Mouse (Mus musculus): ENCODE data around the gene Spi1.

Gene Spi1

DNA sequence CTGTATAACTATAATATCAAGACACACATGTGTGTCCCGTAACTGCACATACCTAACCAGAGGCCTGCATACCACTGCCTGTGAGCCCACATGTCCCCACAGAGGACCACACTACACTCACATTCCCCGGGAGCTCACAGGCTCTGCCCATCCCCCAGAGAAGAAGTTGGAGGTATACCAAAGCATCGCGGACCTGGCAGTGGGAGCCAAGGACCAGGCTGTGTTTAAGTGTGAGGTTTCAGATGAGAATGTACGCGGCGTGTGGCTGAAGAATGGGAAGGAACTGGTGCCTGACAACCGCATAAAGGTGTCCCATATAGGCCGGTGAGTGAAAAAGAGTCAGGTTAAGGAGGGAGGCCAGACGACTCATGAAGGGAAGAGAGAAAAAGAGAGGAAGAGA lies 42.9 kb downstream of the Spi1 start:
- DNase-seq (ENCODE audit: inconsistent ontology term): no peak

DNA sequence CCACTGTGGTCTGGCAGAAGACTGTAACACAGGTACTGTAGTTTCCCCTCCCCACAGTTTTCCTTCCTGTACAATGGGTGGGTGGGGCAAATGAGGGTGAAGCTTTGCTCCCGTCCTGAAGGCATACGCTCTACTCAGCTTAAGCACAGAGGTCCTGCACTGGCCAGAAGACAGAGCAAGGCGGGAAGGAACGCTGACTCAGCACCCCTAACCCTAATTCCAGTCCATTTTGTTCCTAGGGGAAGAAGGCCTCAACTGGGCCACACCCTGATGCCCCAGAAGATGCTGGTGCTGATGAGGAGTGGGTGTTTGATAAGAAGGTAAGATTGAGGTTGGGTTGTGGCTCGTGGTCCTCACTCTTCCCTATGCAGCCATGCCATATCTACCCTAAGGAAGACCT lies 46.6 kb downstream of the Spi1 start:
- DNase-seq (ENCODE audit: inconsistent ontology term): no peak

DNA sequence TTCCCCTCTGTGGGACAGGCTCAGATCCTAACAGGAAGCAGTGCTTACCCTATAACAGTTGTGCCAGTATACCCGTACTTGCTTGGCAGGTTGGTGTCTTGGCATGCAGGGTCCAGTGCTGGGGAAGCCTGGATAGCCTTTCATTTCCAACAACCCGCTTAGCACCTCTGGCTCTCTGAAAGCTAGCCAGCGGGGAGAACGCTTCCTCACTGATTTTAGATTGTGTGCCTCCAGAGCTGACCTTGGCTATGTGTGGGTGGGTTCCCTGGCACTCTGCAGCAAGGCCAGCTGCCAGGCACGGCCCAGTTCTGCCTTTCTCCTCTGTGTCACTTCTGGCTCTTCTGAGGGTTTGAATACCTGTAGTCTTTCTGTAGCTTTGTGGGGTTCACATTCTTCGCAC lies 47.9 kb downstream of the Spi1 start:
- peak; percentile 5 for DNase-seq (ENCODE audit: inconsistent ontology term)

- no peak for DNase-seq (ENCODE audit: inconsistent ontology term)
Measured at GRCm38 (mm10) chr2:91131251-91131650, 49.1 kb downstream of the Spi1 start.

DNA sequence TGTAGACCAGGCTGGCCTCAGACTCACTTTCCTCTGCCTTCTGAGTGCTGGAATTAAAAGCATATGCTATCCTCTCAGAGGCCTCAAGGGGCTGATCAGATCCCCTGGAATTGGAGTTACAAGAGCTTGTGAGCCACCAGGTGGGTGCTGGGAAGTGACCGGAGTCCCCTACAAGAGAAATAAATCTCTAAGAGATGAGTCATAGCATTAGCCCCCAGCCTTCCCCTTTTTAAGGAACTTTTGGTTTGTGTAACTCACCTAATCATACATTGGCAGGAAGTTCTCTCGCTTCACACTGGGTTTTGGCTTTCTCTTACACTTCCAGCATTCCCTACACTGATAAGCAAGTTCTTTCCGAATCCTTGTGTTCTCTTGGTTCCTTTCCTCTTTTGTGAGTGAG lies 49.8 kb downstream of the Spi1 start:
- no peak for DNase-seq (ENCODE audit: inconsistent ontology term)

- no peak for DNase-seq (ENCODE audit: inconsistent ontology term)
Measured at GRCm38 (mm10) chr2:91136513-91137412, 54.6 kb downstream of the Spi1 start.

DNA sequence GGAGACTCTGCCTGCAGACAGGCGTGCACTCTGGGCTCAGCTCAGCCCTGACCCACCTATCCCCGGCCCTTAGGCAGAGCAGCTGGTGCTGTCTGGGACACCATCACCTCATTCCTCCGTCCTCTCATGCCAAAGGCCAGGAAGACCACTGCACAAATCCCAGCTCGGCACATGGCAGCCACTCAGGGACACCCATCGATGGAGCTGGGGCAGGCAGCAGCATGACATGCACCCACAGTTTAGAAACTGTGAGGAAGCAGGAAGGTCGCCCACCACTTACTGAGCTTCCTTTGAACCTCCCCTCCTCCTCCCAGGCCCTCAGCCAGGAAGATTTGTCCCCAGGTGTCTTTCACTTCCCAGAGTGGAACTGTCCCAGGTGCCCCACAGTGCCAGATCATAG lies 55.3 kb downstream of the Spi1 start:
- no peak for DNase-seq (ENCODE audit: inconsistent ontology term)

- no peak for DNase-seq (ENCODE audit: inconsistent ontology term)
Measured at GRCm38 (mm10) chr2:91139311-91139710, 57.1 kb downstream of the Spi1 start.

GRCm38 (mm10) chr2:91139764-91140163 lies 57.6 kb downstream of the Spi1 start:
- DNase-seq (ENCODE audit: inconsistent ontology term): no peak

DNA sequence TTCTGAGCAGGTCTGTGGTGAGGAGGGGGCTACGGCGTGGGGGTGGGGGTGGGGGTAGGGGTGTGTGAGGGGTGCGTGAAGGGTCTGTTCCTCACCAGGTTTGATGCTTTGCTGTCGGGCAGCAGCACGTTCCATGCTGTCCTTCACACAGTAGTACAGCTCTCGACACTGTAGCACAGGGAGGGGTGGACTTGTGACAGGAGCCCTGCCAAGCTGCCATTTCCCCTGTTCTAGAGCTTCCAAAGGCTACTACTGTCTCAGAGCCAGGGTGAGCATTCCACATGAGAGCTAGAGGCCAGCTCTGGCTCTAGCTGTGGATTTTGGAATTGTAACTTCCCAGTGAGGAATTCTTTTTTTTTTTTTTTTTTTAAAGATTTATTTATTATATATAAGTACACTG lies 60.7 kb downstream of the Spi1 start:
- no peak for DNase-seq (ENCODE audit: inconsistent ontology term)

GRCm38 (mm10) chr2:91143401-91143800 lies 61.2 kb downstream of the Spi1 start:
- DNase-seq (ENCODE audit: inconsistent ontology term): no peak

DNA sequence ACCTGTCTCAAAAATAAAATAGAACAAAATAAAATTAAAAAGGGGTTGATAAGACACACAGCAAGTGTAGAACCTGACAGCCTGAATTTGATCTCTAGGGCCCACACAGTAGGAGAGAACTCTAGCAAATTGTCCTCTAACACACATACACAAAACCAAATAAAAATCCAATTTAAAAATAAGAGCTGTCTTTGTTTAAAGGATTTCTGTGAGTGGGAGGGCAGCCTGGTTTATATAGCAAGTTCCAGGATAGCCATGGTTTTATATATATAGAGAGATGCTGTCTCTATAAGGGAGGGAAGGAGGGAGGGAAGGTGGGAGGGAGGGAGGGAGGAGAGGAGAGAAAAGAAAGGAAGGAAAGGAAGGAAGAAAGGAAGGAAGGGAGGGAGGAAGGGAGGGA lies 65.9 kb downstream of the Spi1 start:
- DNase-seq (ENCODE audit: inconsistent ontology term): no peak

GRCm38 (mm10) chr2:91151331-91151730 lies 69.1 kb downstream of the Spi1 start:
- no peak for DNase-seq (ENCODE audit: inconsistent ontology term)

DNA sequence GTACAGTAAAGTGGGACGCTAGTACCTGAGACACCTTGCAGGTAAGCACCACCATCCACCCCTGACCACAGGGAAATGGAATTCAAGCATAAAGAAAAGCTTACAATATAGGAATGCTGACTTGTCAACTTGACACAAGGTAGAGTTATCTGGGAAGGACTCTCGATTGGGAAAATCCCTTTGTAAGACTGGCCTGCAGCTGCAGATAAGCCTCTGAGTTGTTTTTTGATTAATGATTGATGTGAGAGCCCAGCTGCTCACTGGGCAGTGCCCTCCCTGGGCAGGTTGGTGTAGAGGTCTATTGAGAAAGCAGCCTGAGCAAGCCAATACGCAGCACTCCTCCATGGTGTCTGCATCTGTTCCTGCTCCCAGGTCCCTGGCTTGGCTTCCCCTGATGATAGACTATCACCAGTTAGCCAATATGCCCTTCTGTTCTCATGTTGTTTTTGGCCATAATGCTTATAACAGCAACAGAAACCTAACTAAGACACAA lies 70.7 kb downstream of the Spi1 start:
- DNase-seq (ENCODE audit: inconsistent ontology term): no peak

DNA sequence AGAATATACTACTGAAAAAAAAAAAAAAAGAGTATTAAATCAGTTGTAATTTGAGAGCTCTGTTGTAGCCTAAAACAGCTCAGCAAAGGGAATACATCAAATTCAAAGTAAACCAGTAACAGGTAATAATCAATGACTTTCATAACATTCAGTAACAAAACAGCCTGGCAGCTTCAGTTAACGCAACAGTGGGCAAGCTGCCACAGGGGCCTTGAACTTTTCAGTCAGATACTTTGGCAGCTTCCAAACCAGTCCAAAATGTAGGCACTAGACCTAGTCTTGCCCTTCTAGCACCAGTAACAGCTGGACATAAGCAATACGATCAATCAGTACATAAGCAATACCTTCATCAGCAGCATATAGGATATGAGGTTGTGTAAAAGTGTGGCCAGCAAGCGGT lies 71.9 kb downstream of the Spi1 start:
- DNase-seq (ENCODE audit: inconsistent ontology term): no peak

GRCm38 (mm10) chr2:91157002-91157752 lies 75.0 kb downstream of the Spi1 start:
- DNase-seq (ENCODE audit: inconsistent ontology term): no peak

DNA sequence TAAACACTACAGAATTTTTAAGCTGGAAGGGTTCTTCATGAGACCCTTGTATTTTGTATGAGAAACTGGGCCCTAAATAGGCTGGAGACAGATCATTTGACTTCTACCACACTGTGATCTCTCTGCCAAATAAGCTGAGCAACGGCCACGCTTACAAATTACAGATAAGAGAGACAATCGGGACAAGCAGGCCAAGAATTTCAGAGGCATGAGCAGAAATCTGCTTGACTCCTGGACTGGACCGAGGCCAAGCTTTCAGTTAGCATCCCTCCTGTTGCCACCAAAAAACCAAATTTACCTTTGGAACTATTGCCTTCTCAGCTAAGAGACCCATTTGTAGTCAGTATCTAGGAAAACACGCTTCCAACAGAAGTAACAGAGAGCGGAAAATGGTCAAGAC lies 78.4 kb downstream of the Spi1 start:
- DNase-seq (ENCODE audit: inconsistent ontology term): no peak

- DNase-seq (ENCODE audit: inconsistent ontology term): no peak
Measured at GRCm38 (mm10) chr2:91162952-91163351, 80.8 kb downstream of the Spi1 start.

DNA sequence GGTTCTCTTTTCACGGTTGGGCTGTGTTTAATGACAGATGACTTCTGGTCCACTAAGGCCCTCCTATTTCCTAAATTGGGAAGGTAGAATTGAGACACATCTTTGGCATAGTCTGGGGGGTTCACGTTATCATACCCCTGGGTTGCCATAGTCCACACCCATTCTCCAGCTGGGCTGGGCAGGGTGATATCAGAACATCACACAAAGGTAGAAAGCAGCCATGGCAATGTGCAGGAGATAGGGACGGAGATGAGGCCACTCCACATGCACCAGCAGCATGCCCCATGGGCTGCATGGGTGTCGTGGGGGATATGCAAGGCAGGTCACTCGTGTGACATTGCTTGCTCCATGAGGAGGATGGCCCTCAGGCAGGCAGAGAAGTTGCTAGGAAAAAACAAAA lies 81.3 kb downstream of the Spi1 start:
- DNase-seq (ENCODE audit: inconsistent ontology term): no peak

DNA sequence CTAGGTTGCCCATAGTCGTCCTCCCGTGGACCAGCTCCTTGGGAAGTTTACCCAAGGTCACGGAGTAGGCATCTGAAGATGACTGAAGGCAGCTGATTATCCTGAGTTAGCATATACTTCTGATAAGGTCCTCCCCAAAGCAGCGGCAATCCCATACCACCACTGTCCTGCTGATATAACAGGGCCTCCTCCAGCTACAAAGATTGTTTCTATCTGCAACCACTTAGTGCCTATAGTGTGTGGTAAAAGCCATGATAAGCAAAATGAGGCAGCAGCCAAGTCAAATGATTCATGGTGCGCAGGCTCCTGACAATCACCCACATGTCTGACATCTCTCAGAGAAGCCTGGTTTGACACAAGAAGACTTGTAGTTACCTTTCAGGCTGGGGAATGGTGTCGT lies 82.8 kb downstream of the Spi1 start:
- no peak for DNase-seq (ENCODE audit: inconsistent ontology term)

Measured in Muller cell, postnatal 12 days (primary cell).